Mouse (Mus musculus) thymus, postnatal 36 days (tissue): ENCODE results near the gene Tsen54.

Source experiments
- DNase-seq, 2 experiments: peaks; one replicate each; pipeline ENCODE4 v3.0.0; 2022; ENCODE audit warnings: mixed read lengths in 2 of 2

Tsen54 gene

GRCm38 (mm10) chr11:115872437-115872836 lies 57.9 kb downstream of the Tsen54 start:
- no peak for DNase-seq
